Mouse (Mus musculus) MEL (cell line): ENCODE measurements at regions not wholly inside any gene's neighbourhood (a gene's known extent, or its start where the extent isn't known, plus 50 kb on each side); places are given as distances from the start of the nearest gene placed in this dataset.

ENCODE experiments used
- CTCF ChIP-seq, 3 experiments: IDR thresholded peaks in 2 of 3; conservative IDR thresholded peaks in 1 of 3; 2 replicates each; pipeline ENCODE4 v1.5.1; 2011 to 2012; ENCODE audit warnings: low read length in 3 of 3, low read depth in 2 of 3, mild to moderate bottlenecking in 2 of 3, improper control_type of control experiment in 1 of 3, inconsistent platforms in 1 of 3, mixed read lengths in 1 of 3, moderate library complexity in 1 of 3; ENCODE audit not compliant: control insufficient read depth in 1 of 3, insufficient read depth in 1 of 3, poor library complexity in 1 of 3, severe bottlenecking in 1 of 3
- ELF1 ChIP-seq: IDR thresholded peaks from 2 replicates; pipeline ENCODE4 v1.6.1; 2014; ENCODE audit warnings: low read depth, mild to moderate bottlenecking, inconsistent platforms, low read length, improper control_type of control experiment, moderate library complexity
- POLR2A ChIP-seq, 2 experiments: IDR thresholded peaks; 2 replicates each; pipeline ENCODE4 v1.6.1; 2011 to 2012; ENCODE audit warnings: low read length in 2 of 2, mild to moderate bottlenecking in 2 of 2, control low read depth in 1 of 2, improper control_type of control experiment in 1 of 2, low read depth in 1 of 2, moderate library complexity in 1 of 2; ENCODE audit not compliant: control insufficient read depth in 1 of 2, insufficient read depth in 1 of 2, poor library complexity in 1 of 2
- POLR2AphosphoS2 ChIP-seq: IDR thresholded peaks from 2 replicates; pipeline ENCODE4 v1.6.1; 2011; ENCODE audit warnings: low read length, improper control_type of control experiment

GRCm38 (mm10) chr11:23097223-23097490 is 89.8 kb downstream of the Fam161a start:
- no peak for TF ChIP-seq ELF1
- TF ChIP-seq POLR2A (IDR thresholded peaks at IDR 0.05; ENCODE audit: control insufficient read depth in 1 of 2, insufficient read depth in 1 of 2, low read depth in 1 of 2, low read length in 2 of 2, poor library complexity in 1 of 2): no peak
- no peak for TF ChIP-seq CTCF (IDR thresholded peaks at IDR 0.05 in 2 of 3, conservative IDR thresholded peaks at IDR 0.05 in 1 of 3; ENCODE audit: control insufficient read depth in 1 of 3, insufficient read depth in 1 of 3, low read depth in 2 of 3, low read length in 3 of 3, poor library complexity in 1 of 3, severe bottlenecking in 1 of 3)
- TF ChIP-seq POLR2AphosphoS2: no peak
